Mouse (Mus musculus): ENCODE measurements at regions not wholly inside any gene's neighbourhood (a gene's known extent, or its start where the extent isn't known, plus 50 kb on each side); places are given as distances from the start of the nearest gene placed in this dataset.

DNA sequence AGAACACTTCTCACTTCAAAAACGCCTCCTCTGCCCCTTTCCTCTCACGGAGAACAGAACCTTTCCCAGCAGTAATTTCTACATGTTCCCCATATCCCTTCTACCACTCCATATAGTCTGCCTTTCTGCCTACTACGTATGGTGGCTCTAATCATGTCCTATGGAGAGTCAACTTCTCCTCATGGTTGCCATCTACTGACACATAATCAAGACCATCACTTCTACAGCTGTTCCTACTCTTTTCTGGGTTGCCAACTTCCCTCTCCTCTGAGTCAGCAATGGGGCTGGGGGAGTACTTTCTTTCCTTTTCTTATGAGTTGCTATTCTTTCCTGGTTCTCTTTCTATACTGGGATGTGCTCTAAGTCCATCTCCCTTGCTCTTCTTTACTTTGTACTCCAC lies 114.0 kb upstream of the Paip1 start:
- DNase-seq (ENCODE audit: extremely low read depth), result no peak
- no peaks in the 10 kb centered on the region for H3K27me3 ChIP-seq (replicated peaks)
- H3K4me2 ChIP-seq (ENCODE audit: insufficient read depth, low read depth, poor library complexity, severe bottlenecking), result no peak overlapping the region
- dilution Hi-C loops (cut with MboI; ENCODE audit: extremely low pct_ligation_motif_present, extremely low pct_unique_long_range_greater_than_20kb, low sequenced_read_pairs), result no loop called here
- TF ChIP-seq TCF12 (IDR thresholded peaks at IDR 0.05; ENCODE audit: low read depth, low read length) (no peak), JUN (IDR thresholded peaks at IDR 0.05; ENCODE audit: insufficient read depth, low read depth, low read length) (no peak), HCFC1 (IDR thresholded peaks at IDR 0.05; ENCODE audit: low read depth, low read length) (no peak), SMC3 (IDR thresholded peaks at IDR 0.05; ENCODE audit: low read depth, low read length) (no peak), E2F4 (IDR thresholded peaks at IDR 0.05; ENCODE audit: insufficient replicate concordance, low read depth, low read length) (no peak)
- no peaks in the 10 kb centered on the region for H3K9me3 ChIP-seq (replicated peaks; ENCODE audit: low read length)
- no peak overlapping the region for H3K4me3 ChIP-seq (replicated peaks in 1 of 3; ENCODE audit: low read depth in 2 of 3, low read length in 2 of 3, poor library complexity in 1 of 3)
- peaks cover 0 to 8% of the 10 kb centered on the region in 2 experiments; a peak in 1 of 4 replicates for H3K4me1 ChIP-seq (ENCODE audit: control insufficient read depth in 1 of 2, insufficient read depth in 2 of 2)
- H3K79me2 ChIP-seq (replicated peaks; ENCODE audit: control insufficient read depth, extremely low read depth, insufficient read depth, poor library complexity, severe bottlenecking), result no peaks in the 10 kb centered on the region
- H3K27ac ChIP-seq (ENCODE audit: insufficient read depth, low read depth), result no peak overlapping the region
- H3K9ac ChIP-seq (ENCODE audit: insufficient read depth, low read depth), result no peak overlapping the region
- H3K36me3 ChIP-seq (replicated peaks in 1 of 2; ENCODE audit: control insufficient read depth in 1 of 2, insufficient read depth in 1 of 2, low read length in 1 of 2), result no peaks in the 10 kb centered on the region
- in situ Hi-C loops (cut with MboI; ENCODE audit: low pct_ligation_motif_present, low pct_unique_long_range_greater_than_20kb, low sequenced_read_pairs), result no loop called here

DNA sequence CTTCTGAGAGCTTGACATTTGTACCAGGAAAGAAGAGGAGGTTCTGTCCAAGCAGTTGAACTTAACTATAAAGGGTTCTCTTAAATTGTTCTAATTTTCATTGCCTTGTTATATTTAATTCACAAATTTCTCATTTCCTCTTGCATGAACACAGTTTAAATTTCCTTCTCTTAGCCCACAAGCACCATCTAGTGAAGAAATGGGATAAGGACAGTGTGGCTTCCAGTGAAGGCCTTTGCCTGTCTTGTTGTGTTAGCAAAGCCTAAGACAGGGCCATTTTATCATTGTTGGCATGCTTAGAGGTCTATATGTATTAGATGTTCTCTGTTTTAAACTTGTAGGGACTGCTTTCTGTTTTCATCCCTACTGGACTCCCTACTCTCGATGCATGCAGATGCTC lies 110.0 kb upstream of the Paip1 start:
- in situ Hi-C loops (cut with MboI; ENCODE audit: low pct_ligation_motif_present, low pct_unique_long_range_greater_than_20kb, low sequenced_read_pairs), result no loop called here
- DNase-seq (ENCODE audit: extremely low read depth), result no peak
- no peaks in the 10 kb centered on the region for H3K27me3 ChIP-seq (replicated peaks)
- H3K4me2 ChIP-seq (ENCODE audit: insufficient read depth, low read depth, poor library complexity, severe bottlenecking), result no peak overlapping the region
- no peaks in the 10 kb centered on the region for H3K9me3 ChIP-seq (replicated peaks; ENCODE audit: low read length)
- H3K9ac ChIP-seq (ENCODE audit: insufficient read depth, low read depth), result no peak overlapping the region
- H3K27ac ChIP-seq (ENCODE audit: insufficient read depth, low read depth), result no peak overlapping the region
- H3K4me3 ChIP-seq (replicated peaks in 1 of 3; ENCODE audit: low read depth in 2 of 3, low read length in 2 of 3, poor library complexity in 1 of 3), result no peak overlapping the region
- H3K36me3 ChIP-seq (replicated peaks in 1 of 2; ENCODE audit: control insufficient read depth in 1 of 2, insufficient read depth in 1 of 2, low read length in 1 of 2), result no peaks in the 10 kb centered on the region
- H3K79me2 ChIP-seq (replicated peaks; ENCODE audit: control insufficient read depth, extremely low read depth, insufficient read depth, poor library complexity, severe bottlenecking), result no peaks in the 10 kb centered on the region
- dilution Hi-C loops (cut with MboI; ENCODE audit: extremely low pct_ligation_motif_present, extremely low pct_unique_long_range_greater_than_20kb, low sequenced_read_pairs), result no loop called here
- no peaks in the 10 kb centered on the region for H3K4me1 ChIP-seq (ENCODE audit: control insufficient read depth in 1 of 2, insufficient read depth in 2 of 2)
- TF ChIP-seq RAD21 (IDR thresholded peaks at IDR 0.05; ENCODE audit: low read depth, low read length), result peak; percentile 48
- TF ChIP-seq MEF2A (IDR thresholded peaks at IDR 0.05; ENCODE audit: borderline replicate concordance, low read depth, low read length), result no peak
- TF ChIP-seq CTCF (conservative IDR thresholded peaks at IDR 0.05 in 1 of 2, IDR thresholded peaks at IDR 0.05 in 1 of 2; ENCODE audit: low read depth in 2 of 2, low read length in 2 of 2), result peak; percentile 12 to 46; a peak in 2 of 4 replicates
- peak; percentile 33 for TF ChIP-seq SMC3 (IDR thresholded peaks at IDR 0.05; ENCODE audit: low read depth, low read length)

DNA sequence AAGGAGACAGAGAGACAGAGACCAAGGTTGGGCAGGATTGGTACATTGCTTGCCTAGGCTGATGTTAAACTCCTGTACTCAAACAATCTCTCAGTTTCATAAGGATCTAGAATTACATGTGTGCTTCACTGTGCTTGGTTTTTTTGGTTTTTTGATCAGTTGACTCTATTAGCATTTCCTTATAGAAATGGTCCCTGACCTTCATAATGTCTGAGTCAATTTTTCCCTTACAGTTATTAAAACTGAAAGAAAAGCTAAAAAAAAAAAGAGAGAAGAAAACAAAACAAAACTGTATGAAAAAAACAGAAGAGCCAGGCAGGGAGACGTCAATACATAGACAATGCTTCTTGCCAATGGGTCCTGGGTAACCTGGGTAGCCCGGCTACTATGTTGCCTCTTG lies 102.9 kb upstream of the Paip1 start:
- dilution Hi-C loops (cut with MboI; ENCODE audit: extremely low pct_ligation_motif_present, extremely low pct_unique_long_range_greater_than_20kb, low sequenced_read_pairs) (no loop called here), in situ Hi-C loops (cut with MboI; ENCODE audit: low pct_ligation_motif_present, low pct_unique_long_range_greater_than_20kb, low sequenced_read_pairs) (no loop called here)
- Histone ChIP-seq H3K9ac (ENCODE audit: insufficient read depth, low read depth) (no peak overlapping the region), H3K9me3 (replicated peaks; ENCODE audit: low read length) (no peaks in the 10 kb centered on the region), H3K4me3 (replicated peaks in 1 of 3; ENCODE audit: low read depth in 2 of 3, low read length in 2 of 3, poor library complexity in 1 of 3) (no peak overlapping the region), H3K4me2 (ENCODE audit: insufficient read depth, low read depth, poor library complexity, severe bottlenecking) (no peak overlapping the region), H3K36me3 (replicated peaks in 1 of 2; ENCODE audit: control insufficient read depth in 1 of 2, insufficient read depth in 1 of 2, low read length in 1 of 2) (no peaks in the 10 kb centered on the region), H3K4me1 (ENCODE audit: control insufficient read depth in 1 of 2, insufficient read depth in 2 of 2) (peaks cover 0 to 7% of the 10 kb centered on the region in 2 experiments; a peak in 3 of 4 replicates), H3K27me3 (replicated peaks) (no peaks in the 10 kb centered on the region), H3K79me2 (replicated peaks; ENCODE audit: control insufficient read depth, extremely low read depth, insufficient read depth, poor library complexity, severe bottlenecking) (no peaks in the 10 kb centered on the region), H3K27ac (ENCODE audit: insufficient read depth, low read depth) (no peak overlapping the region)
- no peak for TF ChIP-seq ZKSCAN1 (IDR thresholded peaks at IDR 0.05; ENCODE audit: borderline replicate concordance, low read depth, low read length)
- TF ChIP-seq SMC3 (IDR thresholded peaks at IDR 0.05; ENCODE audit: low read depth, low read length), result no peak
- peak; percentile 82 for TF ChIP-seq ZNF384 (IDR thresholded peaks at IDR 0.05; ENCODE audit: low read depth, low read length)
- no peak for TF ChIP-seq NELFE (IDR thresholded peaks at IDR 0.05; ENCODE audit: low read depth, low read length)
- no peak for TF ChIP-seq MYC (IDR thresholded peaks at IDR 0.05; ENCODE audit: low read depth, low read length)
- TF ChIP-seq CHD2 (IDR thresholded peaks at IDR 0.05; ENCODE audit: low read length), result no peak
- TF ChIP-seq JUN (IDR thresholded peaks at IDR 0.05; ENCODE audit: insufficient read depth, low read depth, low read length), result peak; percentile 54; the same call in 1 of the 2 replicates
- peak; percentile 45; the same call in 1 of the 2 replicates for TF ChIP-seq EP300 (IDR thresholded peaks at IDR 0.05; ENCODE audit: low read length)
- no peak for TF ChIP-seq RAD21 (IDR thresholded peaks at IDR 0.05; ENCODE audit: low read depth, low read length)
- peak; percentile 77 for TF ChIP-seq JUND (conservative IDR thresholded peaks at IDR 0.05; ENCODE audit: low read depth, low read length)
- no peak for TF ChIP-seq ETS1 (conservative IDR thresholded peaks at IDR 0.05; ENCODE audit: low read depth, low read length)
- no peak for TF ChIP-seq E2F4 (IDR thresholded peaks at IDR 0.05; ENCODE audit: insufficient replicate concordance, low read depth, low read length)
- no peak for TF ChIP-seq POLR2A (IDR thresholded peaks at IDR 0.05; ENCODE audit: low read depth, low read length)
- TF ChIP-seq MXI1 (IDR thresholded peaks at IDR 0.05; ENCODE audit: low read depth, low read length), result no peak
- no peak for TF ChIP-seq MEF2A (IDR thresholded peaks at IDR 0.05; ENCODE audit: borderline replicate concordance, low read depth, low read length)
- DNase-seq (ENCODE audit: extremely low read depth), result no peak
